Mouse (Mus musculus): ENCODE data around the gene 4930539E08Rik. TPM values are rescaled to one million over a fixed set of nuclear protein-coding genes. Genes with fewer than 3 reads are reported as not detected.

The 4930539E08Rik gene
- 0.16 TPM for polyA plus RNA-seq (2014; fragmentation: Illumina TruSeq; extraction: RNeasy Lipid Tissue Mini Kit (QIAGEN cat#74804); ENCODE audit: low read depth, low replicate concordance)

GRCm38 (mm10) chr17:28915060-28915628 lies at the start of gene 4930539E08Rik:
Gene 4930539E08Rik (minus strand): TSS chr17:28915324.

GRCm38 (mm10) chr17:28951831-28952799 lies 37.0 kb upstream of the 4930539E08Rik start, which contains the start of gene Kctd20:
Gene Kctd20 (plus strand): TSS chr17:28951950.

GRCm38 (mm10) chr17:28943740-28944139 lies 28.6 kb upstream of the 4930539E08Rik start, which contains the start of gene Pxt1:
Gene Pxt1 (minus strand): TSS chr17:28943840.

GRCm38 (mm10) chr17:28858205-28858604 lies 56.9 kb downstream of the 4930539E08Rik start, which contains the start of gene Pnpla1:
Gene Pnpla1 (plus strand): TSS chr17:28858411.

Other genes with a start within 250 kb of the 4930539E08Rik start
- gene Slc26a8, start 225.1 kb downstream of the 4930539E08Rik start, polyA plus RNA-seq (2014; fragmentation: Illumina TruSeq; extraction: RNeasy Lipid Tissue Mini Kit (QIAGEN cat#74804); ENCODE audit: low read depth, low replicate concordance): not detected
- gene Mapk14, start 224.0 kb downstream of the 4930539E08Rik start, polyA plus RNA-seq (2014; fragmentation: Illumina TruSeq; extraction: RNeasy Lipid Tissue Mini Kit (QIAGEN cat#74804); ENCODE audit: low read depth, low replicate concordance): 61.5 TPM
- gene AC170998.1, start 189.2 kb downstream of the 4930539E08Rik start, polyA plus RNA-seq (2014; fragmentation: Illumina TruSeq; extraction: RNeasy Lipid Tissue Mini Kit (QIAGEN cat#74804); ENCODE audit: low read depth, low replicate concordance): 1.2 TPM
- gene Mapk13, start 146.0 kb downstream of the 4930539E08Rik start, polyA plus RNA-seq (2014; fragmentation: Illumina TruSeq; extraction: RNeasy Lipid Tissue Mini Kit (QIAGEN cat#74804); ENCODE audit: low read depth, low replicate concordance): 0.49 TPM
- gene Brpf3, start 114.2 kb downstream of the 4930539E08Rik start, polyA plus RNA-seq (2014; fragmentation: Illumina TruSeq; extraction: RNeasy Lipid Tissue Mini Kit (QIAGEN cat#74804); ENCODE audit: low read depth, low replicate concordance): 10.8 TPM
- gene Pnpla1, start 56.9 kb downstream of the 4930539E08Rik start, polyA plus RNA-seq (2014; fragmentation: Illumina TruSeq; extraction: RNeasy Lipid Tissue Mini Kit (QIAGEN cat#74804); ENCODE audit: low read depth, low replicate concordance): not detected
- gene Pxt1, start 28.5 kb upstream of the 4930539E08Rik start, polyA plus RNA-seq (2014; fragmentation: Illumina TruSeq; extraction: RNeasy Lipid Tissue Mini Kit (QIAGEN cat#74804); ENCODE audit: low read depth, low replicate concordance): not detected
- 32.4 TPM for gene Kctd20, start 36.6 kb upstream of the 4930539E08Rik start, polyA plus RNA-seq (2014; fragmentation: Illumina TruSeq; extraction: RNeasy Lipid Tissue Mini Kit (QIAGEN cat#74804); ENCODE audit: low read depth, low replicate concordance)
- gene Stk38, start 92.7 kb upstream of the 4930539E08Rik start, polyA plus RNA-seq (2014; fragmentation: Illumina TruSeq; extraction: RNeasy Lipid Tissue Mini Kit (QIAGEN cat#74804); ENCODE audit: low read depth, low replicate concordance): 76.6 TPM
- 269 TPM for gene Srsf3, start 117.3 kb upstream of the 4930539E08Rik start, polyA plus RNA-seq (2014; fragmentation: Illumina TruSeq; extraction: RNeasy Lipid Tissue Mini Kit (QIAGEN cat#74804); ENCODE audit: low read depth, low replicate concordance)
- gene Cdkn1a, start 175.7 kb upstream of the 4930539E08Rik start, polyA plus RNA-seq (2014; fragmentation: Illumina TruSeq; extraction: RNeasy Lipid Tissue Mini Kit (QIAGEN cat#74804); ENCODE audit: low read depth, low replicate concordance): 7.0 TPM
- not detected for gene Rab44, start 198.8 kb upstream of the 4930539E08Rik start, polyA plus RNA-seq (2014; fragmentation: Illumina TruSeq; extraction: RNeasy Lipid Tissue Mini Kit (QIAGEN cat#74804); ENCODE audit: low read depth, low replicate concordance)